Comparison of ENCODE assay signal across 22 mouse cellular contexts in genomic region chr5:58621527-58621926, GRCm38 (mm10).
"Had no signal": no experiment of that assay in that cellular context is flagged by ENCODE, and none has a peak within 500 bp of the region (broad histone marks: within the 10 kb centered on the region; RNA-seq: fewer than 3 reads in every experiment).

No protein-coding gene starts in this region.

- H3K4me2 ChIP-seq: heart, embryonic 11.5 days; heart, embryonic 13.5 days; heart, embryonic 15.5 days; hindbrain, embryonic 13.5 days; hindbrain, embryonic 15.5 days; kidney, embryonic 15.5 days; limb, embryonic 13.5 days; limb, embryonic 15.5 days; liver, embryonic 12.5 days had no signal

- H3K27me3 ChIP-seq: heart, embryonic 13.5 days; heart, embryonic 15.5 days; hindbrain, embryonic 13.5 days; hindbrain, embryonic 15.5 days; kidney, embryonic 15.5 days; limb, embryonic 13.5 days; limb, embryonic 15.5 days; liver, embryonic 12.5 days had no signal

- DNase-seq: gastrocnemius, postnatal 14 days; gastrocnemius, postnatal 36 days; heart, adult 2 months; heart, postnatal 14 days; heart, postnatal 36 days; kidney, adult 11 months; kidney, adult 2 months; kidney, adult 9 months; kidney, postnatal 14 days; kidney, postnatal 36 days; layer of hippocampus, adult 9-11 months; layer of hippocampus, postnatal 36 days; left cerebral cortex, postnatal 4 days had no signal

- H3K4me3 ChIP-seq: heart, adult 2 months; heart, embryonic 13.5 days; heart, embryonic 15.5 days; hindbrain, embryonic 13.5 days; hindbrain, embryonic 15.5 days; kidney, embryonic 15.5 days; limb, embryonic 13.5 days; limb, embryonic 15.5 days; liver, embryonic 12.5 days had no signal

- H3K36me3 ChIP-seq: heart, embryonic 13.5 days; heart, embryonic 15.5 days; hindbrain, embryonic 13.5 days; hindbrain, embryonic 15.5 days; kidney, embryonic 15.5 days; limb, embryonic 13.5 days; limb, embryonic 15.5 days; liver, embryonic 12.5 days had no signal
